Mouse (Mus musculus) limb, embryonic 12.5 days (tissue): ENCODE measurements around the gene Cip2a. TPM values are rescaled to one million over a fixed set of nuclear protein-coding genes. Genes with fewer than 3 reads are reported as not detected.

Source experiments
- ATAC-seq: fragments of 200-750 bp; cut with Nextera tagmentation; 2 replicates; pipeline ENCODE4 v1.8.0; 2017; ENCODE audit warnings: low read depth, moderate TSS enrichment; ENCODE audit not compliant: insufficient number of reproducible peaks, insufficient read depth, low FRiP score, low TSS enrichment
- H3K27ac ChIP-seq: fragments of 300-500 bp; sonication (generic); 2 replicates; pipeline ENCODE4 v1.5.1; 2016; ENCODE audit warnings: mild to moderate bottlenecking, moderate library complexity
- H3K27me3 ChIP-seq: fragments of 300-500 bp; sonication (generic); 2 replicates; pipeline ENCODE4 v1.6.1; 2016; ENCODE audit warnings: mild to moderate bottlenecking, moderate library complexity
- H3K36me3 ChIP-seq: fragments of 300-500 bp; sonication (generic); 2 replicates; pipeline ENCODE4 v1.6.1; 2016; ENCODE audit warnings: mild to moderate bottlenecking, moderate library complexity
- H3K4me1 ChIP-seq: fragments of 300-500 bp; sonication (generic); replicated peaks from 2 replicates; pipeline ENCODE4 v1.6.1; 2016
- H3K4me2 ChIP-seq: fragments of 300-500 bp; sonication (generic); 2 replicates; pipeline ENCODE4 v1.6.1; 2016; ENCODE audit warnings: mild to moderate bottlenecking, moderate library complexity
- H3K4me3 ChIP-seq: fragments of 300-500 bp; sonication (generic); replicated peaks from 2 replicates; pipeline ENCODE4 v1.5.1; 2016; ENCODE audit warnings: mild to moderate bottlenecking
- H3K9ac ChIP-seq: fragments of 300-500 bp; sonication (generic); replicated peaks from 2 replicates; pipeline ENCODE4 v1.6.1; 2016; ENCODE audit warnings: mild to moderate bottlenecking, moderate library complexity
- H3K9me3 ChIP-seq: fragments of 300-500 bp; sonication (generic); 2 replicates; pipeline ENCODE4 v1.6.1; 2016; ENCODE audit warnings: mild to moderate bottlenecking, moderate library complexity
- WGBS: fragments of 180-500 bp; shearing (Covaris S2); methylation state at CpG from one replicate; pipeline ENCODE4 v1.1.7; 2016; 5-methylcytosine and 5-hydroxymethylcytosine counted together
- polyA plus RNA-seq: library from polyadenylated mRNA; unstranded; fragments of >200 nt; fragmentation: Nextera tagmentation; extraction: Ambion mirVana; gene quantifications from 2 replicates; pipeline ENCODE4 v1.2.1, GENCODE M21; 2016

Gene Cip2a
- polyA plus RNA-seq, 1 experiment from 2014 or later: 43.7 TPM

- no peaks in the 10 kb centered on the region for H3K9me3 ChIP-seq
- ATAC-seq: no peak
- H3K36me3 ChIP-seq: peaks cover 32% of the 10 kb centered on the region
- H3K4me1 ChIP-seq: no peaks in the 10 kb centered on the region
- H3K4me2 ChIP-seq: no peak overlapping the region
- 75% methylated on average over 5 of the region's 5 CpGs for WGBS
- no peak overlapping the region for H3K4me3 ChIP-seq
- no peak overlapping the region for H3K27ac ChIP-seq
- H3K27me3 ChIP-seq: no peaks in the 10 kb centered on the region
- H3K9ac ChIP-seq: no peak overlapping the region
Measured at GRCm38 (mm10) chr16:49016620-49017332, 22.8 kb downstream of the Cip2a start.

- Histone ChIP-seq H3K4me1 (no peaks in the 10 kb centered on the region), H3K27me3 (no peaks in the 10 kb centered on the region), H3K4me3 (no peak overlapping the region), H3K4me2 (no peak overlapping the region), H3K27ac (no peak overlapping the region), H3K36me3 (no peaks in the 10 kb centered on the region), H3K9me3 (no peaks in the 10 kb centered on the region), H3K9ac (no peak overlapping the region)
- 67% methylated on average over 4 of the region's 4 CpGs for WGBS
- ATAC-seq: no peak
Measured at GRCm38 (mm10) chr16:49035852-49036251, 41.9 kb downstream of the Cip2a start.

GRCm38 (mm10) chr16:49037771-49038170 lies 43.8 kb downstream of the Cip2a start:
- WGBS: 85% methylated on average over 4 of the region's 4 CpGs

GRCm38 (mm10) chr16:49040554-49041221 lies 46.7 kb downstream of the Cip2a start:
- H3K27ac ChIP-seq: no peak overlapping the region
- no peaks in the 10 kb centered on the region for H3K36me3 ChIP-seq
- no peaks in the 10 kb centered on the region for H3K9me3 ChIP-seq
- 82% methylated on average over 3 of the region's 3 CpGs for WGBS
- no peaks in the 10 kb centered on the region for H3K4me1 ChIP-seq
- H3K9ac ChIP-seq: no peak overlapping the region
- no peak overlapping the region for H3K4me3 ChIP-seq
- ATAC-seq: no peak
- no peaks in the 10 kb centered on the region for H3K27me3 ChIP-seq
- no peak overlapping the region for H3K4me2 ChIP-seq

More at GRCm38 (mm10) chr16:49037771-49038170, 43.8 kb downstream of the Cip2a start:
- Histone ChIP-seq H3K4me3 (no peak overlapping the region), H3K36me3 (no peaks in the 10 kb centered on the region), H3K27me3 (no peaks in the 10 kb centered on the region), H3K27ac (no peak overlapping the region), H3K9me3 (no peaks in the 10 kb centered on the region), H3K4me1 (no peaks in the 10 kb centered on the region), H3K4me2 (no peak overlapping the region), H3K9ac (no peak overlapping the region)
- no peak for ATAC-seq

GRCm38 (mm10) chr16:49049214-49049613 lies 55.2 kb downstream of the Cip2a start:
- no peak for ATAC-seq

GRCm38 (mm10) chr16:49057186-49057585 lies 63.2 kb downstream of the Cip2a start, which contains the start of gene Myh15:
TSS of gene Myh15 (plus strand) at chr16:49057486.
- 66% methylated on average over 1 of the region's 1 CpGs for WGBS
- no peak within 1 kb of the TSS for H3K4me3 ChIP-seq
- no peaks in the 10 kb centered on the region for H3K9me3 ChIP-seq
- H3K4me2 ChIP-seq: no peak within 1 kb of the TSS
- no peaks in the 10 kb centered on the region for H3K27me3 ChIP-seq
- no peak within 1 kb of the TSS for H3K27ac ChIP-seq
- H3K9ac ChIP-seq: no peak within 1 kb of the TSS
- H3K4me1 ChIP-seq: no peaks in the 10 kb centered on the region
- H3K36me3 ChIP-seq: no peaks in the 10 kb centered on the region
- no peak for ATAC-seq

More at GRCm38 (mm10) chr16:49049214-49049613, 55.2 kb downstream of the Cip2a start:
- no peak overlapping the region for H3K27ac ChIP-seq
- H3K4me1 ChIP-seq: no peaks in the 10 kb centered on the region
- H3K36me3 ChIP-seq: no peaks in the 10 kb centered on the region
- no peak overlapping the region for H3K9ac ChIP-seq
- no peak overlapping the region for H3K4me2 ChIP-seq
- H3K9me3 ChIP-seq: no peaks in the 10 kb centered on the region
- no peak overlapping the region for H3K4me3 ChIP-seq
- no peaks in the 10 kb centered on the region for H3K27me3 ChIP-seq

Other genes starting within 250 kb of the Cip2a start
- not detected in 2 replicates for gene Trat1, start 222.2 kb upstream of the Cip2a start, polyA plus RNA-seq
- not detected in 2 replicates for gene Retnlb, start 177.3 kb upstream of the Cip2a start, polyA plus RNA-seq
- not detected in 2 replicates for gene Retnla, start 151.6 kb upstream of the Cip2a start, polyA plus RNA-seq
- gene Retnlg, start 121.6 kb upstream of the Cip2a start, polyA plus RNA-seq: not detected in 2 replicates
- 42.8 and 46.4 TPM in 2 replicates for gene Dzip3, start within 50 bp of the Cip2a start, polyA plus RNA-seq
- 0.90 and 1.0 TPM in 2 replicates for gene Myh15, start 63.3 kb downstream of the Cip2a start, polyA plus RNA-seq